Mouse (Mus musculus): Measurements from ENCODE around the gene Map2k3.

DNA sequence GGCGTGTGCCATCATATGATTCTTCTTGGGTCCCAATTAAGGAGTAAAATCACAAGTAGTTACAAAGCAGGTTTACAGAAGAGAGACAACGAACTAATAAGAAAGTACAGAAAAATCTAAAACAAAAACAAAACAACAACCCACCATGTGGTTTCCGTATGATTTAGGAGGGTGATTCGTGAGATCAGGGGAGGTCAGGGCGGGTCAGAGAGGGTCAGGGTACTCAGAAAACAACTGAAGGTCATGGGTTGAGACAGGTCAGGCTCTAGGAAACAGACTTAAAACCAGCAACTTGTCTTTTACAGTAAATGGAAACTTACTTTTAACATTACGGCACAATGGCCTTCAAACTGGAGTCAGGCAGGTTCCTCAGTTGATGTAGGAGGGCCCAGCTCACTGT, 41.5 kb upstream of the Map2k3 start:
- TF ChIP-seq ZC3H11A (IDR thresholded peaks at IDR 0.05; ENCODE audit: low read depth, low read length) = no peak
- no peak for TF ChIP-seq CTCF (conservative IDR thresholded peaks at IDR 0.05 in 1 of 2, IDR thresholded peaks at IDR 0.05 in 1 of 2; ENCODE audit: low read depth in 2 of 2, low read length in 2 of 2)
- no peak for TF ChIP-seq MXI1 (IDR thresholded peaks at IDR 0.05; ENCODE audit: low read depth, low read length)
- no peak for TF ChIP-seq POLR2A (IDR thresholded peaks at IDR 0.05; ENCODE audit: low read depth, low read length)

Data from CH12.LX (cell line).